Mouse (Mus musculus) ES-Bruce4 (cell line): ENCODE results near the gene Ptges3l.

Experiments used
- CTCF ChIP-seq: IDR thresholded peaks from one replicate; pipeline ENCODE4 v1.8.1; 2011; ENCODE audit warnings: low read depth, low read length
- EP300 ChIP-seq: IDR thresholded peaks from 2 replicates; pipeline ENCODE4 v1.6.1; 2011; ENCODE audit warnings: low read depth, low read length; ENCODE audit not compliant: insufficient read depth

- no peak for TF ChIP-seq CTCF
- no peak for TF ChIP-seq EP300
Observed at GRCm38 (mm10) chr11:101462141-101462540, 37.0 kb upstream of the Ptges3l start.
